Mouse (Mus musculus) CH12F3 (cell line): ENCODE data around the gene 2900026A02Rik.
"Not testable (repeated sequence)": the region's sequence is repeated elsewhere in the genome, so short reads cannot be mapped to it uniquely, and the experiment has no call there.

Experiments
- in situ Hi-C: fragments of 300-500 bp; cut with MboI; formaldehyde crosslinking; loops from 2 replicates; pipeline ENCODE4 v1.14.3; 2020; ENCODE audit warnings: low sequenced_read_pairs

Gene 2900026A02Rik

DNA sequence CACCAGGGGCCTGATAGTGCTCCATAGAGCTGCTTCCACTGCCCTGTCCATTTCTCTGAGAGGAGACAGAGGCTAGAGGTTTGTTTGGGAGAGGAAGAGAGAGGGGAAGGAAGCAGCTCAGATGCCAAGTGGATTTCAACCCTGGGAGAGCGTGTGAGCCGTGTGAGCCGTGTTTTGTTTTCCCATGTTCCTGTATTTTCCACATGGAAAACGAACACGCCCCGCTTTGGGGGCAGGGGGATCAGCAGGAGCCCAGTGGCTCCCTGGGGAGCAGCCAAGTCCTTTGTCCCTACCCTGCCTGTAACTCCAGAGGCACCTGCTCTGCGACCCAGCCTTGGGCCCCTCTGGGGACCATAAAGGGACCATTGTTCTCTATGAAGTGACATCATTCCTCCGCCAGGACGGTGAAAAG, 88.0 kb downstream of the 2900026A02Rik start:
- in situ Hi-C loops, result no loop called here

DNA sequence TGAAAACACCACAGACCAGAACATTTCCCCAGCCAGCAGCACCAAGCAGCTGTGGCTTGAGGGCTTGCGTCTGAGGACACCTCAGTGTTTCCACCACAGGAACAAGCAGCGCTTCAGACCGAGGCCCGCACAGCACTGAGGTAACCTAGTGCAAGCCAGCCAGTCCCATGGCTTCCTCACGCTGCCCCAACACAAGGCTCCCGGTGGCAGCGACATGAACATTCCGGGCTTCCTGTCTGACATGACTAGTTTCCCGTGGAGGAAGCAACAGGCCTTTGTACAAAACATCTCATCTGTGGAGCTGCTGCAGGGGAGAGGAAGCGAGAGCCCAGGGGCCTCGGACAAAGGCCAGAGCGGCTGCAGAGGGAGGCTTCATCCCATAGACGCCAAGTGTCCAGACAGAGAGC, 88.4 kb downstream of the 2900026A02Rik start:
- in situ Hi-C loops, result no loop called here

- in situ Hi-C loops, result no loop called here
These were observed 92.6 kb downstream of the 2900026A02Rik start for GRCm38 (mm10) chr5:113128426-113128825.

- in situ Hi-C loops, result no loop called here
These were observed 94.6 kb downstream of the 2900026A02Rik start for GRCm38 (mm10) chr5:113126476-113126875.

- in situ Hi-C loops, result no loop called here
These were observed 97.3 kb downstream of the 2900026A02Rik start for GRCm38 (mm10) chr5:113123693-113124092.

DNA sequence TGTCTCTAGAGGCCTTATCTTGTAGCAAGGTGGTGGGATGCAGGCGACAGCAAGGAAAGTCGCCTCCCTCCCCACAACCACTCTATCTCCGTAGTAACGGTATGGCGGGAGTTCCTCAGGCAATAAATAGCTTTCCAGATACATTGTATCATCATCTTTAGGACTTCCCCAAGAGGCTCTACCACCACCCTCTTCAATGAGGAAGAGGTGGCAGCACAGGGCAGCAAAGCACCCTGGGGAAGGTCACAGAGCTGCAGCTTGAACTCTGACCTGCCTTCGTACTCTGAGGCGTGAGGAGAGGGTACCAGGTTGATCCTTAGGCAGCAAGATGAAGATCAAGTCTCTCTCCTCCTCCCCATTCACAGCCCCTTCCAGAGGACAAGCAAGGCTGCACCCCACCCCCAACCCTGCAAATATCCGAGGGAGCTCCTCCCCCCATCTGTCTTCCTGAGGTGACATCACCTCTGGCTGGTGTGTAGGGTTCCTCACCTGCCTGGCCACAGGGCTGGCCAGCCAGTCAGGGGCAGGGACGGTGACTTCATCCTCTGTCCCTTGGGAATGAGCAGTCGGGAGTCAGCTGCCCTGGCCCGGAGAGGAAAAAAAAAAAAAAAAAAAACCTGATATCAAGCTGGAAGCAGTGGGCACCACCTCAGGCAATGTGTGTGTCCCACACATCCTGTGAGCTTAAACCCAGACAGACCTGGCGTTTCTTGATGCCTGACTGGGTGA, 98.5 kb downstream of the 2900026A02Rik start:
- in situ Hi-C loops, result no loop called here

DNA sequence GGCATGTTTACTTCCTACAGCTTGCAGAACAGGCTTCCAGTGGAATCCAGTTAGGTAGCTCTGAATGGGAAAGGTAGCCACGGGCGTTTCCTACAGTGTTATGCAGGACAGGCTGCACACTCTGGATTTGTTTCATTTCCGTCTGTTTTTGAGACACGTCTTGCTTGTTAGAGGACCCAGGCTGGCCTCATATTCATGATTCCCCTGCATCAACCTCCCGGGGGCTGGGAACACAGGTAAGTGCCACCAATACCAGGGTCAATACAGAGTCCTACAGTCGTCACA, 99.5 kb downstream of the 2900026A02Rik start:
- in situ Hi-C loops, result no loop called here

DNA sequence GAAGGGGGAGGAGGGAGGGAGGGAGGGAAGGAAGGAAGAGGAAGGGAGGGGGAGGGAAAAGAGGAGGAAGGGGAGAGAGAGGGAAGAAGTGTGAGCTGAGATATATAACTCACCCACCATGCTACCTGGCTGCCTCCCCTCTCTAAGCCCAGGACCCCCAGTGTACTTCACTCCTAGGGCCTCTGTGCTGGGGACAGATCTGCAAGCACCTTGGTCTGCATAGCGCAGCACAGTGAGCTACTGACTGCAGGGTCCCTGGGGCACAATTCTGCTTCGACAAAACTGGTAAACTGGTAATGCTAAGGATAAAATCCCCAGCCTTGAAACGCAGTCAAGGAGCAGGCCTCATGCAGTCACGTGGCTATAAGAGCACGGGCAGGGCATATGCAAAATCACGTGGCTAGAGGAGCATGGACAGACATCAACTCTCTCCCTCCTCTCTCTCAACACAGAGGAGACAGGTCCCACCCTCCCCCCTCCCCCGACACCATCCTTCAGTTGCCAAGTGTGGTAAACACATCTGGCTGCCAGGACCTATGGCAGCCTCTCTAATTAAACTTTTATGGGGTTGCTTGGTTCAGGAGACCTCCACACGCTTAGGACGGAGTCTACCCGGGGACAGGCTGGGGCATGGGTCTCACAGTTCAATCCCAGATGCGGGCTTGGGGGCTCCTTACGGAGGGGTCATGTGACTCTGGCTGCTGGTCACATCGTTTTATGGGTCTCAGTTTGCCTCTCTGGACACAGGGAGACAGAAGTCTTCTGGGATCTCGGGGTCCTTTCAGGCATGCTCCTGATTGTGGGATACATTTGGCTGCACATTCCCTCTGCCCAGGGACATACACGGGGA, 100.1 kb downstream of the 2900026A02Rik start:
- in situ Hi-C loops, result no loop called here

DNA sequence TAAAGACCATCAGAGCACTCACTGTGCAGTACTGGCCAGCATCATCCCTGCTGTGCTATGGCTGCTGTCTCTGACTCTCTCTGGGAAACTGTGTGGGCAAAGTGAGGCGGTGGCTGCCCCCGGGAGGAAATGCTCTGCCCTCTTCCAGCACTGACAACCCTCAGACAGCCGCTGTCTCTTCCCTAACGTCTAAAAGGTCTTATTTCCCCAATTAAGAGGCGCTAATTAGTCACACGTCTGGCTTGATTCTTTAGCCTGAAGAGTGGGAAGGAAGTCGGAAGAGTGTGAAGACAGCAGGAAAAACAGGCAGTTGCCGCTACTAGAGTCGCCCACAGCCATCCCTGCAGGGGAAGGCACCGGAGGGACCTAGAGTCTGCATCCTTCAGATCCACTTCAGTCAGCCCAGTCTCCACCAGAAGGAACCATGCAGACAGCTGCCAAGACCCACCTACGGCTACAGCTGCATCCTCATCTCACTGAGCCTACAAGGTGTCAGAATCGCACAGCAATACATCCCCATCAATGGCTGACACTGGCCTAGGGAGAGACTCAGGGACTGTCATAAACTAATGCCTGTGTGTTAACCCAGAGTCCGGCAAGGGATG, 101.1 kb downstream of the 2900026A02Rik start:
- in situ Hi-C loops, result no loop called here

DNA sequence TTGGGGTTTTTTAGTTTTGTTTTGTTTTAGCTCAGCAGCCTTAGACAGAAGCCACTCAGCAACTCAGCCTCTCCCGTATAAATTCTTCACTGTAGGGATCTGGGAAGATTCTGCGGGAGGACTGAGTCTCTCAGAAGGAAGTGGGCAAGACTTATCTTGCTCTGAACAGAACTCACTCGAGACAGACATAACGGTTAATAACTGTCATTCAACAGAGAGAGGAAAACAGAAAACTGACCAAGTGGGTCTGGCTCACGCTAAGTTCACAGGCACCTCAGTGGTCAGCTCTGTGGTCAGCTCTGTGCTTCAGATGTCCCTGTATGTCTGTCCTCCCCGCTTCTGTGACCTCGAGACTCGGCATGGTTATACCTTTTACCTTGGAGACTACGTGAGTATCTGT, 101.7 kb downstream of the 2900026A02Rik start:
- in situ Hi-C loops, result no loop called here

- in situ Hi-C loops, result no loop called here
These were observed 102.3 kb downstream of the 2900026A02Rik start for GRCm38 (mm10) chr5:113118695-113119094.

- in situ Hi-C loops, result no loop called here
These were observed 103.7 kb downstream of the 2900026A02Rik start for GRCm38 (mm10) chr5:113117361-113117760.

DNA sequence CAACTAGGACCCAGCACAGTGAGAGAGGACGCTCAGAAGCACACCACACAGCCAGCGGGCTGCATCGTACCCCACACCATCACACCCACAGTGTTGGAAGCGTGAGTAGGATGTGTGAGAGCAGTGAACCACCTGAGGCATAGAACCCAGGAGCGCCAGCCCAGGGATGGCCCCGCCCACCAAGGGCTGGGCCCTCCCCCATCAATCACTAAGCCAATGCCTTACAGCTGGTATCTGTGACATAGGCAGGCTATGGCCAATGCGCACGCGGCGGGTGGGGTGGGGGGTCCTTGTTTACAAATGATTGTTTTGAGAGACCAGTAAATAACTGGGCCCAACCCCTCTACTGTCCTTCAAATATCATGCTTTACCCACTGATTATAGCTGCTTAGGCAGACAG, 105.1 kb downstream of the 2900026A02Rik start:
- in situ Hi-C loops, result no loop called here

GRCm38 (mm10) chr5:113114264-113115225, 106.5 kb downstream of the 2900026A02Rik start:
- in situ Hi-C loops, result no loop called here

DNA sequence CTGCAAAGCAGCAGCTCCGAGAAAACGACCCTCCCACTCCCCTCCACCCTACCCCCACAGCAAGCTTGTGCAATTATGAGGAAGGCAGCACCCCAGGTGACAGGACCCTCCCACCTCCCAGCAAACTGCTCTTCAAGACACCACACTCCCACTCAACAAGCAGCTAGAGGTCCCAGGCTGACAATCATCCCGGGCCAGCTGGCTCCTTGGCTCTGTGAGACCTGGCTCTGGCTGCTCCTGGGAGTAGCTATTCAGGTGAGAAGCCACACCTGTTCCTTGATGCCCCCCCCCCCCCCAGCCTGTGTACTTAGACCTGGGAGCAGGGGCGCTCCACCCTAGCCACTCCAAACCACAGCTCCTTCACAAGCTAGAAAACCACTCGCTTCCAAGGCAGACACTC, 107.9 kb downstream of the 2900026A02Rik start:
- in situ Hi-C loops, result no loop called here

- in situ Hi-C loops, result no loop called here
These were observed 109.7 kb downstream of the 2900026A02Rik start for GRCm38 (mm10) chr5:113111336-113111735.

DNA sequence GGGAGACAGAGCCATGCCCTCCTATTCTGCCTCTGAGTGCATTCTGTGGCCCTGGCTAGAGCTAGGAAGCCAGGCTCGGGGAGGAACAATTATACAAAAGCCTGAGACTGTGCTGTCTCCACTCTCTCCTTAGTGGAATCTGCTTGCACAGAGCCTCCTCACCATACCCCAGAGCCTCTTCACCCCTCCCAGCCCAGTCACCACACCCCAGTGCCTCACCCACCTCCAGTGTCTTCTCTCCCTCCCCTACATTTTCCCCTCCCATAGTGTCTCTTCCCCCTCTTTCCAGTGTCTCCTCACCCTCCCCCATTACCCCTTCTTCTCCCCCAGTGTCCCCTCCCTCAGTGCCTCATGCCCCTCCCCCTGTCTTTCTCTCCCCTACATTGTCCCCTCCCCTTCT, 110.1 kb downstream of the 2900026A02Rik start:
- in situ Hi-C loops, result no loop called here

DNA sequence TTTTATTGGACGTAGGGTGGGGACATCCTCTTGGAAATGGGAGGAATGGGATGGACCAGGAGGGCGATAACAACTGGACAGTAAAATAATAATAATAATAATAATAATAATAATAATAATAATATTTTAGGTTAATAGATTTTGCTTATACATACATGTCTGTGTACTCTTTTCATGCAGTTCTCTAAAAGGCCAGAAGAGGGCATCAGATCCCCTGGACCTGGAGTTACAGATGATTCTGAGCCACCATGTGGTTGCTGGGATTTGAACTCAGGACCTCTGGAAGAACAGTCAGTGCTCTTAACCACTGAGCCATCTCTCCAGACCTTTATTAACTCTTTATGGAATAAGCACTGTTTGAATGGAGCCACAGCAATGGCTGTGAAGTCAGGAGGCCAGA, 111.4 kb downstream of the 2900026A02Rik start:
- in situ Hi-C loops, result not testable (repeated sequence)

GRCm38 (mm10) chr5:113108165-113108764, 112.8 kb downstream of the 2900026A02Rik start:
- in situ Hi-C loops, result no loop called here

GRCm38 (mm10) chr5:113107709-113108108, 113.3 kb downstream of the 2900026A02Rik start:
- in situ Hi-C loops, result no loop called here
